Mouse (Mus musculus) CH12.LX (cell line): ENCODE data around the gene Ankar.

Experiments used
- CHD1 ChIP-seq: IDR thresholded peaks from 2 replicates; pipeline ENCODE4 v1.6.1; 2012; ENCODE audit warnings: low read depth, low read length, improper control_type of control experiment, inconsistent platforms
- CHD2 ChIP-seq: IDR thresholded peaks from 2 replicates; pipeline ENCODE4 v1.6.1; 2011; ENCODE audit warnings: low read length, improper control_type of control experiment
- CTCF ChIP-seq, 2 experiments: IDR thresholded peaks in 1 of 2; conservative IDR thresholded peaks in 1 of 2; 2 replicates each; pipeline ENCODE4 v1.5.1; 2011 to 2012; ENCODE audit warnings: low read depth in 2 of 2, low read length in 2 of 2, improper control_type of control experiment in 1 of 2, inconsistent platforms in 1 of 2, mild to moderate bottlenecking in 1 of 2, moderate library complexity in 1 of 2
- E2F4 ChIP-seq: IDR thresholded peaks from 2 replicates; pipeline ENCODE4 v1.6.1; 2011; ENCODE audit warnings: low read depth, low read length, improper control_type of control experiment; ENCODE audit not compliant: insufficient replicate concordance
- HCFC1 ChIP-seq: IDR thresholded peaks from 2 replicates; pipeline ENCODE4 v1.6.1; 2012; ENCODE audit warnings: low read depth, mild to moderate bottlenecking, inconsistent platforms, low read length, improper control_type of control experiment
- JUN ChIP-seq: IDR thresholded peaks from 2 replicates; pipeline ENCODE4 v1.6.1; 2011; ENCODE audit warnings: low read depth, mild to moderate bottlenecking, low read length, improper control_type of control experiment, moderate library complexity; ENCODE audit not compliant: insufficient read depth
- MAFK ChIP-seq: IDR thresholded peaks from 2 replicates; pipeline ENCODE4 v1.6.1; 2011; ENCODE audit warnings: low read length, improper control_type of control experiment; ENCODE audit not compliant: insufficient replicate concordance
- MAX ChIP-seq: IDR thresholded peaks from 2 replicates; pipeline ENCODE4 v1.6.1; 2011; ENCODE audit warnings: low read length, improper control_type of control experiment
- MXI1 ChIP-seq: IDR thresholded peaks from 2 replicates; pipeline ENCODE4 v1.6.1; 2011; ENCODE audit warnings: mild to moderate bottlenecking, low read depth, low read length, improper control_type of control experiment
- MYC ChIP-seq: IDR thresholded peaks from 2 replicates; pipeline ENCODE4 v1.6.1; 2011; ENCODE audit warnings: low read depth, mild to moderate bottlenecking, improper control_type of control experiment, low read length
- POLR2A ChIP-seq: IDR thresholded peaks from 2 replicates; pipeline ENCODE4 v1.6.1; 2011; ENCODE audit warnings: low read depth, mild to moderate bottlenecking, improper control_type of control experiment, low read length
- SIN3A ChIP-seq: IDR thresholded peaks from 2 replicates; pipeline ENCODE4 v1.6.1; 2012; ENCODE audit warnings: low read length, improper control_type of control experiment, inconsistent platforms

- TF ChIP-seq HCFC1, result no peak
- no peak for TF ChIP-seq CTCF (conservative IDR thresholded peaks at IDR 0.05 in 1 of 2, IDR thresholded peaks at IDR 0.05 in 1 of 2; ENCODE audit: low read depth in 2 of 2, low read length in 2 of 2)
- no peak for TF ChIP-seq MXI1
- TF ChIP-seq POLR2A, result no peak
- TF ChIP-seq JUN, result no peak
- TF ChIP-seq CHD2, result no peak
- TF ChIP-seq MAX, result no peak
- no peak for TF ChIP-seq SIN3A
- TF ChIP-seq MAFK, result no peak
- TF ChIP-seq CHD1, result no peak
- no peak for TF ChIP-seq MYC
- no peak for TF ChIP-seq E2F4
These were observed 41.0 kb upstream of the Ankar start for GRCm38 (mm10) chr1:72741406-72741805.
